Mouse (Mus musculus): ENCODE results near the gene Rabep1.
"Not testable (repeated sequence)": the region's sequence is repeated elsewhere in the genome, so short reads cannot be mapped to it uniquely, and the experiment has no call there.

Rabep1 gene

DNA sequence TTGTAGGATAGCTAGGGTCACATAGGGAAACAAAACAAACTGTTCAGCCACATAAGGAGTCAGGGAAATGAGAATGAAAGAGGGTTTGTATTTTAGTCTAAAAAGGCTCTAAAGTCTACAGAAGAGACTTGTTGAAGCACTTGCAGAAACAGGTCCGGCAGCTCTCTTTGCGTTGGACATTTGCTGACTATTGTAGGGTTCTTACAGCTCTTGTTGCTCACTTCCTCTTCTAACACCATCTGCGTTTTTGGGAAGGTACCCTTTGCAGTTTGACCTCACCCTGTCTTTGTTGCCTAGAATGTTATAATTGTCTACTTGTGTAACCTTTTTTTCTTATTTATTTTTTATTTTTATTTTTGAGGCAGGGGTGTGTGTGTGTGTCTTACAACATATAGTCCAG is 53.1 kb downstream of the Rabep1 start:
- peak; percentile 32 for DNase-seq (ENCODE audit: low read depth)

DNA sequence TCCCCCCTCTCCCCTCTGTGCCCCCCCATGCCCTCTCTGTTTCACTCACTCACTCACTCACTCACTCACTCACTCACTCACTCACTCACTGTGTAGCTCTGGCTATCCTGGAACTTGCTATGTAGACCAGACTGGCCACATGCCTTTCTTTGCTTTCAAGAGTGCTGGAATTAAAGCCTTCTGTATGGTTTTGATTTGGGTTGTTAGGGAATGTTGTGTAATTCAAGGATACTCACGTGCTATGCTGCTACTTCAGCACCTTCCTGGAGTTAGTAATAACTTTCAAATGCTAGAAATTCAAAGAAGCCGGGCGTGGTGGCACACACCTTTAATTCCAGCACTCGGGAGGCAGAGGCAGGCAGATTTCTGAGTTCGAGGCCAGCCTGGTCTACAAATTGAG is 53.6 kb downstream of the Rabep1 start:
- not testable (repeated sequence) for DNase-seq (ENCODE audit: low read depth)

DNA sequence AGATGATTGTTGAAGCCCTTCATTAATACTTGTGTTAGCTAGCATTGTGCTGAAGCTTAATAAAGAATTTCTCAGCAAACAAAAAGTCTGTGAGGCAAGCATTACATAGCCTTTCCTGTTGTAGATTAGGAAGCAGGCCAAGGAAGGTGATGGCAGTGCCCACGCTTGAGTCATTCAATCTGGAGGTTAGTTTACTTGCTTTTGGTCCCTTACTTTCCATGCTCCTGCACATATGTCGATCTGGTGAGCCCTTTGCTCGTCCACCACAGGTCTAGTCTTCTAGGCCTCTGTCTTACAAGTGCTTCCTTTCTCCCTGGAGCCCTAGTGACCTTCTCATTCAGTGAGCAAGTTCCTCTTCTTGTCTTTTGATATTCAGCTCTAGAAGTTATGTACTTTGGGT is 62.1 kb downstream of the Rabep1 start:
- DNase-seq (ENCODE audit: low read depth), result peak; percentile 83

DNA sequence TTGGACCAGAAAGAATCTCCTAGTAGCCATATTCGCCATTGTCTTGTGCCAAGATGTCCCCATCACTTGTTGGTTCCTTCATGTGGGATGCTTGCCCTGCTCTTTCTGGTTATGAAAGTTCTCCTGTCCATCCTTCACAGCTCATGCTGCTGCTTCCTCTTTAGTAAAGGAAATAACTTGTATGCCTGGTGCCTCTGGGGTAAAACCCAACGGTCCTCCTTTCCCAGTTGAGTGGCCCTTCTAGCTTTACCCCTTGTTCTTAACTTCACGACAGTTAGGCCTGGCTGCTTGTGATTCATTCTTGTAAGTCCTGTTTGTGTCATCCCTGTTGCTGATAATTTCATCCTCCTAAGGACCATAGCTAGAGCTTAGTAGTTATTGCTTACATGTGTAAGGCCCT is 66.7 kb downstream of the Rabep1 start:
- no peak for DNase-seq (ENCODE audit: low read depth)

DNA sequence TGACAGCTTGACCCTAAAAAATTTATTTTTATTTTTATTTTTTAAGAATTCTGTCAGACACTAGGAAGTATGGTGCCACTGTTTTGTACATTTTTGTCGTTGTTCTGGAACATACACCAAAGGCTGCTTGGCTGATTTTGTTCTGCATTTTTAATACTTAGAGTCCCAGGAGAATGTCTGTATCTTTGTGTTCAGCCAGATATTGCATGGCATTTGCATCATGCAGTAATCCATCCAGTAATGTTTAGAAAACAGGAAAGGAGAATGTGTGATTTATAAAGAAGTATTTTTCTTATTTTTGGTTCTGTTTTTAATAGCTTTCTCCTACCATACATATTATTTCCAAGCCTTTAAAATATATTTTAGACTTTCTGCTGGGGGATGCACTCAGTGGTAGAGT is 67.3 kb downstream of the Rabep1 start:
- DNase-seq (ENCODE audit: low read depth), result no peak

DNA sequence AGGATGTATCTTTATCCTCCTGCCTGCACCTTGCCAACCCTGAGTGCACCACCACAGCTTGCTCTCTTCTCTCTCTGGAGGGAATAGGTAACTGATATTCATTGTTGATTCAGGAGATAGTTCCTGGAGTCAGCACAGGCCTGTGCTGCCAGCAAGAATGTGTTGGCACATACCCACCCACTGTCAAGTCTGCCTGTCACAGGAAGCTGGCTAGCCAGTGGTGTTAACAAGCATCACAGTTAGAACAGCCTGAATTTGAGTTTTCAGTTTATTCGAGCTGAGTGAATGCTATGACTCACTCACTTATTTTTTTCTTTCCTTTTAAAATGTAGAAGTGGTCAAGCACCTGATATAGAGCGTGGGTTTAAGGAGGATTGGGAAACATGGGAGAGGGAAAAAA is 73.3 kb downstream of the Rabep1 start:
- peak; percentile 82 for DNase-seq (ENCODE audit: low read depth)

DNA sequence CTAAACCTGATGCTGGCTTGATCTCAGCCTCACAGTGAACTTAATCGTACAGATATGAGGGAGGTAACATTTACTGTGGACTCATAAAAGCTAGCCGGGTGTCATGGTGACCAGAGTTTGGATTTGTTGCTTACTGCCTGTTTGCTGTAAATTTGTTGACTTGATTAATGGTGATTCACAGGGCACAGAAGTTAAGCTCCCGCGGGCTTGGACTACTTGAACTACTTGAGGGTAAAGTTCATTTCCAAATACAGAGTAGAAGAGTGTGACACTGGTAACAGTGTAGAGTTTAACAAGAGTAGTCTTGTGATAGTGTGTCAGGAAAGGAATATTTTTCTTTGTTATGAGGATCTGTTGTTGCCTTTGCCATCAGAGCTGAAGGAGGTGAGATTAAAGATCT is 74.9 kb downstream of the Rabep1 start:
- DNase-seq (ENCODE audit: low read depth), result no peak

DNA sequence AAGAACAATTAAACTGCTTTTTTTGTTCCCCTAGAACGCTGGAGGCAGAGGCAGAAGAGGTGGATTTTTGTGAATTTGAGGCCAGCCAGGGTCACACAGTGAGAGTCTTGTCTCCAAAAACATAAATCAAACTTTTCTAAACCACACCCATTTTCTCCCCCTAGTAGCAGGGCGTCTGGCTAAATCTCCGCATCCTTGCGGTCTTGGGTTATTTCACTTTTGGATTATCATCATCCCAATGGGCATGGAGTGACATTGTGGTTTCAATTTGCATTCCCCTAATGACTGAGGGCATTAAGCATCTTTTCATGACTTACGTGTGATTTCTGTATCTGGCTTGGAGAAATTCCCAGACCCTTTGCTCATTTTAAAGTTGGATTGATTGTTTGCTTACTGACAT is 86.9 kb downstream of the Rabep1 start:
- no peak for DNase-seq (ENCODE audit: low read depth)

DNA sequence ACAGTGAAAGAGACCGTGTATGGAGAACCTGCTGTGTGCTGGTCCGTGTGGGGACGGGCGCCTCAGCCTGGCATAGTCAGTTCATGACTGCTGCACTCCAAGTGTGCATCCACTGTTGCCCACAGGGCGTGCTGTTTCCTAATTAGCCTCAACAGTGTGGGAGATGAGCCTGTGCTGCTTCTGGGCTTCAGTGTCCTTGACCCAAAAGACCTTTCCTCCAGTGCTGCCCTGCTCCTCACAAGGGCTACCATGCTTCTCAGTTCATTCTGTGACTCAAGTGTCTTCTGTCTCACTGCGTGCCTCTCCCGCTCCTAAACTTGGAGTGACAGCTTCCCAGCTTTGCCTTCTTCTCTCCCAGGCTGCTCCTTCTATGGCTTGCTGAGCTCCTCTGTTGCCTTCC is 90.7 kb downstream of the Rabep1 start:
- DNase-seq (ENCODE audit: low read depth), result no peak

DNA sequence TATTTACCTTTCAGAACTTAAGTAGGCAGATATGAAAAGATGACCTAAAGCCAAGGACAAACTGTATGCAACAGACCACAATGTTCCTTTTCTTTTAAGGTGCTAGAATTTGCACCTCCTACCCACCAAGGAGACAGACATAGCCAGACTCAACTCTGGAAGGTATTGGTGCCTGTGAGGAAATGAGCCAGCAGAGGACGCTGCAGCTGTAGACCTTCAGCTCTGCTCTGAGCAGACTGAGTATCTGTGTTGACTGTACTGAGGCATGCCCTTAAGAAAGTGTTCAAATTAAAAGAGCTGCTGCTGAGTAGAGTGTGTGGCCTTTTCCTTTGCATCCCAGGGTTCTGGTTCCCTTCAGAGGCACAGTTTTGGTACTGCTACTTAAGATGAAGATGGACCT is 98.0 kb downstream of the Rabep1 start:
- DNase-seq (ENCODE audit: low read depth), result no peak

DNA sequence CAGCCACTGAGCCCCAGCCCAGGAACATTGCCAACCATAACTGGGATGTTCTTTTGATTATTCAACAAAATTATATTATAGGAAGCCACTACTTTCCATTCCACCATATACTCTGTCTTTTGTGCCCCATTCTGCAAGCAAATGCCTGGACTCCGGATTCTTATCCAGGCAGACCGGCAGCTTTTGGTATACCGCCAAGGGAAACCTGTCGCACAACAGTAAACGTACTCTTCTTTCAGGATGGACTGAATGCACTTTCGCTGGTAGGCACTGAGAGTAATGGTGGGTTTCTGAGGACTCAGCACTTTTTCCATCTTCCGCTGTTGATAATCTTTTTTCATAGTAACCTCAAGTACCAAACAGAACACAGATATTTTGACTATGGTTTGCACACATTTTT is 99.1 kb downstream of the Rabep1 start:
- DNase-seq (ENCODE audit: low read depth), result no peak

DNA sequence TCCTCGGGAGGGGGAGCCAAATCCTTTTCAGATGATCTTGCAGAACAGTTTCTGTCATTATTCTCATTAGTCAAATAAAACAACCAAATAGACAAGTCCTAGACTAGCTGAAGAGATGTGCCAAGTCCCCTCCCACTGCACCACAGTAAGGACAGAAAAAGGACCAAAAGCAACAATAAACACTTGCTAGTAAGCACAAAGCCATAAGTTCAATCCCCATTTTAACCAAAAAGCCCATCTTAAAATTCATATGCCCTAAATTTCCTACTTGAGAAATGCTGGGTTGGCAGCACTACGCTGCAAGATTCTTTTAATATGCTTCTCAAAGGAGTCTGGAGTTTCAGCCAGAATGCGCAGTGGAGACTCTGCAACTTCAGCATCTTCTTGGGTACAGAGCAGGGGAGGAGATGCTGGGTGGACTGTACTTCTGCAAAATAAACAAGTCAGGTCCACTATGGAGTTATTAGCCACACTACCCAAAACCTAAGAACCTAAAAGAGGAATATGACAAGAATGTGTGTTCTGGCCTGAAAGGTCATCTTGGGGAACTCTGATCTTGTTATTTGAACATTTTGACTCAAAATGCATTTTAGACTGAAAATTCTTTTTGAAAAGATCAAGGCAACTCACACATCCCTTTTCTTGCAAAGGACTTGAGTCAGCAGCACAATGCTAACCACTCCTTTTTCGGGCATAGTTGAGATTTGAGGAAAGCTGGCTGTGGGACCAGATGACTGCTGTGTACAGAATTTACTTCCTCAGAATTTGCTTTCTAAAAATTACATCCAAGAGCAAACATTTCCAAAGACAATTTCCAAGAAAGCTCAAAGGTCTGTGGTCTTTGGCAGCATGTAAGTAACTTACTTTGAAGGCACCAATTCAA is 100.6 kb downstream of the Rabep1 start:
- DNase-seq (ENCODE audit: low read depth), result no peak

DNA sequence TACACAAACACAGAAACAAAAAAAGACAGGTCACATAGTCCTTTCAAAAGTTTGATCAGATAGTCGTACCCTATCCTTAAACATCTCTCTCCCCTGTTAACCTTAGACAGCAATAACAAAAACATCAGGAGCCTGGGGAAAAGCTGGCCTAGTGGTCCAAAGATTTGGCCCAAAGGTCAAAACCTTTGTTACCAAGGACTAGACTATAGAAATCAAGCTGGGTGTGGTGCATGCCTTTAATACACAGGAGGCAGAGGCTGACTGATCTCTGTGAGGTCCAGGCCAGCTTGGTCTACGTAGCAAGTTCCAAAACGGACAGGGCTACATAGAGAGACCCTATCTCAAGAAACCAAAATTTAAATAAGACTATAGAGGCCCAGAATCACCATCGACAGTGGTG is 110.1 kb downstream of the Rabep1 start:
- no peak for DNase-seq (ENCODE audit: low read depth)

DNA sequence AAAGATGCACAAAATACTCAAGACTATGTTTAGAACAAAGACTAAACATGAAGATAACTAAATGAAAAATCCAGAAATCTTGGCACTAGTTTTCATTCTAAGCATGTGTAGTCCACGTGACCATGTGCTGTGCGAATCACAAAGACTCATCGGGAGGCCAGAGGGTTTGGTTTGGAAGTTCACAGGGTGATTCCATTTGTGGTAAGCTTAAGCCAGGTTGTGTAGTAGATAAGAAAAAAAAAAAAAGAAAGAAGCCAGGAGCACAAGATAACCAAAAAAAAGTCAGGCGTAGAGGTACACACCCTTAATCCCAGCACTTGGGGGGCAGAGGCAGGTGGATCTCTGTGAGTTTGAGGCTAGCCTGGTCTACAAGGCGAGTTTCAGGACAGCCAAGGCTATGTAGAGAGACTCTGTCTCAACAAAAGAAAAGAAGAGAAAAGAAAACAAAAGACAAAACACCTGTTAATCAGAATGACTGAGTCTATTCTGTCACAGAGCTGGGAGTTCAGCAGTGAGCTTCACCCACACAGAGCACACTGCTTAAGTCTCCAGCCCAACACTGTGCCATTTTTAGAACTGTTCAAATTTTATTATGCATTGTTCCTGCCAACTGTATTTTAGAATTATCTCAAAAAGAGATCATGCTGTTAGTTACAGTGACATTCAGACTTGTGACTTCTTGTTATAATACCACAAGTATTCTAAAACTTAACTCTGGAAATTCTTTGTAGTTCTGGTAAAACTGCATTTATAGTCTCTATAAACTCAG is 116.4 kb downstream of the Rabep1 start:
- DNase-seq (ENCODE audit: low read depth), result no peak

DNA sequence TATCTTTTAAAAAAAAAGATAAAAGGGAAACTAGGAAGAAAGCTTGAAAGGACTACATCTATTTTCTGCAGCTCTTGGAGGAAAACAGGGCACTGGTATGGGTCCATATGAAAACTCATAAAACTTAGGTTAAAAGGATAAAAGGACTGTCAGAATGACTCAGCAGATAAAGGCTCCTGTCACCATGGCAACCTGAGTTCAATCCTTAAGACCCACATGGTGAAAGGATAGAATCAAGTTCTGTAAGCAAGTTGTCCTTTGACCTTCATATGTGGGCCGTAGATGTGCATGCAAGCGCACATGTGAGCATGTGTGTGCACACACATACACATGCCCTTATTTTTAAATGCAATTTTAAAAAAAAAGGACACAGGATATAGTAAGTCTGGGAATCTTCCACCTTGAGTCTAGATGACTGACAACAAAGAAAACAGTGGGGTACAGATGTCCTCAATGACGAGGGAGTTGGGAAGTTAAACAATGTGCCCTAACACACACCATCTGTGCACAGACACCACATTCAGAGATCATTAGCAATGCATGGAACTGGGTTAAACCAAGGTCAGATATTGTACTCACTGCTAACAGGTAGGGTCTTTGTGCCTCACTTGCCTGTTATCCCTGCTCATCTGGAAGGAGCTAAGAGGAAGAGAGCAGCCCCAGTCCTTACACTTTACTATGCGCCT is 119.8 kb downstream of the Rabep1 start:
- DNase-seq (ENCODE audit: low read depth), result peak; percentile 27

DNA sequence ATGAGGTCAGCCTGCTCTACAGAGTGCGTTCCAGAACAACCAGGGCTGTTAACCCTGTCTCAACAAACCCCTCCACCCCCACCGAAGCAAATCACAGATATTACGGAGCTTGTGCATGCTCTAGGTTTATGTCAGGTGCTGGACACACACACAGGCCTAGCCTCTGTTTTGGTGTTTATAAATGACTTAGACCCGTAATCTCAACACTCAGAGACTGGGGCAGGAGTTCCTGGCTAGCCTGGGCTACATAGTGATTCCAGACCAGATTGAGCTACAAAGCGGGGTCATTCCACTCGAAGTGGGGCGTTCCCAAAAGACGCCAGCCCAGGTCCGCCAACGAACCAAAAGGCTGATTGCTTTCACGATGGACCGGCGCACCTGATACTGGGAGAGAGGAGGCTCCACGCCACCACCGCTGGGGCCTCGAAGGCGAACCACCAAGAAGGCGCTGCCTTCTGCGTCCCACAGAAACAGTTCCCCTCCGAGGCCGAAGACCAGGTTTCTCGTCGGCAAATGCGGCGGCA is 124.8 kb downstream of the Rabep1 start:
- no peak for DNase-seq (ENCODE audit: low read depth)

DNA sequence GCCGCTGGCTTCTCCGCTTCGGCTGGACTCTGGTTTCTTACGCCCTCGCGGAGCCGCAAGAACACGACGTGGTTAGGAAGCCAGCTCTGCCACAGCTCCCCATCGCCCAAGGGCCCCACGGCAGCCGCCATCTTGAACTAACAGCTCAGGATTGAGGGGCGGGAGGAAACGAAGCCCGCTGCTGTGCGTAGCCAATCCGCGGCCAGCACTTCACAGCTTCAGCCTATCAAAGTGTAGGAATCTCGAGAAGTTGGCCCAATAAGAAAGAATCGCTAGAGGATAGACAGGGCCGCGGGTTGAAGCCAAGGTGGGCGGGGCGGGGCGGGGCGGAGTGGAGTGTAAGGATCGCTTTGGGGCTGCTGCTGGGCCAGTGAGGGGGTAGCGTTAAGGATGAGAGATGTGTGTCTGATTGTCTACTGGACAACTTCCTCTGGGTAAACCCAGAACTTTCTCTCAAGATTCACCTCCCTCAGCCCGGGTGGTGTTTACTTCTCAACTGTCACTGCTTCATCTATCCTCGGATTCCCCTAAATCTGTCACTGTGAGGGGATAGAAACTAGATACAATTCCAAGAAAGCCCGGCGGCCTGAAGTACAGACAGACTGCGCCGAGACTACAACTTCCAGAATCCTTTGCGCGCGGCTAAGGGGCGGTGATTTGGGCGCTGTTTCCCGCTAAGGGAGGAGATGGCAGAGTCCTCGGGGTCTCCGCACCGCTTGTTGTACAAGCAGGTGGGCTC is 125.4 kb downstream of the Rabep1 start, which contains the start of the genes Nup88 and Rpain:
Gene Nup88 (minus strand): TSS at position 153 of the 739 bp plus-strand sequence.
Gene Rpain (plus strand): TSS at position 393 of the 739 bp plus-strand sequence.
- DNase-seq (ENCODE audit: low read depth), result peak; percentile 98

DNA sequence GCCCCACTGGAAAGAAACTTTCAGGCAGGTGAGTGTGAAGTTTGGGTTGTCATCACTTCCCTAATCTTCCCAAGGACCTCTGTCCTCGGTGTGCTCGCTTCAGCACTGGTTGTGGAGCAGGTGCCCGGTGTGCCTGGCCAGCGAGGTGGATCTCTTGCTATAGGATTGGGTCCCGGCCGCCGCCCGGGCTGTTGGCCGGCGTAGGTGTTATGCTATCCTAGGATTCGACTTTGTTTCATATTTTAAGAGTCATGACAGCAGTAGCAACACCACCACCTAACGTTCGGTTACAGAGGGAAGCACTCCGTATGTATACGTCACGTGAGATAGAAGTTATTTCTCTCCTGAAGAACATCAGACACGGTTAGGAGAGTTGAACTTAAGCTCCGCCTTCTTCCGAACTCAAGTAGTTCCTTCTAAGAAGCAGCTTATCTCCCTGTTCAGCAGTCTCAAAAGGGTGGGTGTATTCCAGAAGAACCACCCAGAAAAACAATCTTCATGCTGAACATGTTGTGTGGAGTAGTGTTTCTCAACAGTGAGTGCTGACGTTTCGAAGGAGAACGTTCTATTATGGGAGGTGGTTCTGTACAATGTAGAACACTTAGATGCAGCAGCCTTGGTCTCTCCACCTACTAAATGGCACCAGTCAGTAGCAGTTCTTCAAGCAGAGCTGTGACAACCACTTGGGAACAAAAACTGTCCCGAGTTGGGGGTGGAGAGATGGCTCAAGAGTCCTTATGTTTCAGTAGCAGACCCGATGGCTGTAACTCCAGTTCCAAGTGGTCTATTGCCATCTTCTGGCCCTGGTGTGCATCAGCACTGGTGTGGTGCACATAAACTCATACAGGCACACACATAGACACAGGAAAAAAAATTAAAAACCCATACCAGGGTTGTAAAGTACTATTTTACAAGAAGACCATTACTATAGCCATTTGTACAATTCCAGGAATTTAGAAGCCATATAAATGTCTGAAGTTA is 126.3 kb downstream of the Rabep1 start:
- DNase-seq (ENCODE audit: low read depth), result peak; percentile 80

DNA sequence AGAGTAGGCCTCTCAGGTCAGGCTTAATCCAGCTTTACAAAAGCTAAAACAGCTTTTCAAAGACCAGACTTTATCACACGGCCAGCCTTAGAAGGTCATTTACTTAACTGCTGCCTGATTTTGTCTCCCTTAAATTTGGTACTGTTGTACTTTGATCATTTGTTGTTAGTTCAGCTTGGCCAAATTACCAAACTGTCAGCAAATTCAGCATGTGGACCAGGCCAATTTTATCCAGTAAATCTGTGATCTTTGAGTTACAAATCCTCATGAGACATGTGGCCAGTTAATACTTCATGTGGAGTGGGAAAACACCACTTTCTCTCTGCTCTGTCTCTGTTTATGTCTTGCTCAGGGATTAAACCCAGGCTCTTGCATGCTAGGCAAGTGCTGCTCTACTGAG is 128.0 kb downstream of the Rabep1 start:
- DNase-seq (ENCODE audit: low read depth), result no peak

DNA sequence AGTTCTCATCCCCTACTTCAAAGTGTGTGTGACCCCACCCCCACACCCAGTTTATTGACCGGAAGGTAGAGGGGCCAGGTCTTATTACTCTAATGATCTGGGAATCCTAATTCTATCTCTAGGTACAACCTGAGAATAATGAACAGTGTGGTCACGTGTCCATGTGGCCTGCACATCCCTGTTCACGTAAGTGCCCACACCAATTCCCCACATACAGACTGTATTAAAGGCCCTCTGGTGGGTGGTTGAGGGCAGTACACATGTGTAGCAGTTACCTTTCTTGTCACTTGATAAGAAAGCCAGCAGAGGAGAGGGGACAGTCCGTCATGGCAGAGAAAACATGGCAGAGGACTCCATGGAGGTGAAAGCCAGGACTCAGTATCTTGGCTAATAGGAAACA is 129.4 kb downstream of the Rabep1 start:
- DNase-seq (ENCODE audit: low read depth), result peak; percentile 64

Measured in 416B (cell line).